Mouse (Mus musculus): ENCODE measurements at regions not wholly inside any gene's neighbourhood (a gene's known extent, or its start where the extent isn't known, plus 50 kb on each side); places are given as distances from the start of the nearest gene placed in this dataset.

GRCm38 (mm10) chr4:32074399-32075296 is 110.8 kb downstream of the Map3k7 start:
- peak in 1 of 2 experiments; percentile 12 for DNase-seq (ENCODE audit: low spot score in 2 of 2)

- no peak for DNase-seq (ENCODE audit: low spot score in 2 of 2)
Measured at GRCm38 (mm10) chr4:32076391-32076925, 112.6 kb downstream of the Map3k7 start.

- no peak for DNase-seq (ENCODE audit: low spot score in 2 of 2)
Measured at GRCm38 (mm10) chr4:32083456-32083855, 119.6 kb downstream of the Map3k7 start.

DNA sequence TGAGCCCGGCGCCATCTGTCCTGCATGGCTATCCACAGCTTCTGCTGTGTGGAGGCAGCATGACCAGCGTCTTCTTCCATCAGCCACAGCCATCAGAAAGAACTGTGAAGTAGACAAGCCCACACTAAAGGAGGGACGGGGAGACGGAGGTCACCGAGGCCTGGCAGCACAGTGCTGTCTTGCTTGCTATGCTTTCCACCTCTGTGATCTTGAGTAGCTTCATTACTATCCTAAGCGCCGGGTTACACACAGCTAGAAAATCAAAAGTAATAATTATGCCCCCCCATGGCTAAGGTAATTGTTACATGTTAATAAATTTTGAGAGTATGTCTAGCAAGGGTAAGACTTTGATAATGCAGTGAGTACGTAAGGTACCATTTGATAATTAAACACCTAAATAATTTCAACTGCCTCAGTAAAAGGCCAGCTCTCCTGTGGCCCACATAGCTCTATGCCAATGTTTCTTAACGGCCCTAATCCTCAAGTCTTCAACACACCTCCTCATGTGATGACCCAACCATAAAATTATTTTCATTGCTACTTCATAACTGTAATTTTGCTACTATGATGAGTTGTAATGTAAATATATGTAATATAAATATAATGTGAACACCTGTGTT is 120.5 kb downstream of the Map3k7 start:
- no peak for DNase-seq (ENCODE audit: low spot score in 2 of 2)

GRCm38 (mm10) chr4:32085040-32085439 is 121.1 kb downstream of the Map3k7 start:
- no peak for DNase-seq (ENCODE audit: low spot score in 2 of 2)

- DNase-seq (ENCODE audit: low spot score in 2 of 2) = no peak
Measured at GRCm38 (mm10) chr4:32091086-32091485, 127.2 kb downstream of the Map3k7 start.

- no peak for DNase-seq (ENCODE audit: low spot score in 2 of 2)
Measured at GRCm38 (mm10) chr4:32092320-32093041, 128.6 kb downstream of the Map3k7 start.

GRCm38 (mm10) chr4:32098233-32098632 is 134.3 kb downstream of the Map3k7 start:
- no peak for DNase-seq (ENCODE audit: low spot score in 2 of 2)

- peak in 1 of 2 experiments; percentile 25 for DNase-seq (ENCODE audit: low spot score in 2 of 2)
Measured at GRCm38 (mm10) chr4:32101002-32101401, 137.1 kb downstream of the Map3k7 start.

GRCm38 (mm10) chr4:32106664-32107171 is 131.9 kb upstream of the Bach2 start:
- DNase-seq (ENCODE audit: low spot score in 2 of 2) = no peak

DNA sequence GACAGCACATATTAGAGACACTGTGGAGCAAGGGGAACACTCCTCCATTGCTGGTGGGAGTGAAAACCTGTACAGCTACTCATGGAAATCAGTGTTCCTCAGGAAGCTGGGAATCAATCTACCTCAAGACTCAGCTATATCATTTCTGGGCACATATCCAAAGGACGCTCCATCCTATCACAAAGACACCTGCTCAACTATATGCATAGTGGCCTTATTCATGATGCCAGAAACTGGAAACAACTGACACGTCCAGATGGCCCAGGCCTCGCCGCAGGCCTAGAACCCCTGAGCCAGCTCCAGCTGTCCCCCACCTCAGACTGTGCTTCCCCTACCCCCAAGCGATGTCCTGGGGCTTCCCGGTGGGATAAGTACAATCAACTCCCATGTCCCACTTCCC is 116.3 kb upstream of the Bach2 start:
- DNase-seq (ENCODE audit: low spot score in 2 of 2) = no peak

- peak; percentile 77 to 93 for DNase-seq (ENCODE audit: low spot score in 2 of 2)
Measured at GRCm38 (mm10) chr4:32126828-32127227, 111.8 kb upstream of the Bach2 start.

DNA sequence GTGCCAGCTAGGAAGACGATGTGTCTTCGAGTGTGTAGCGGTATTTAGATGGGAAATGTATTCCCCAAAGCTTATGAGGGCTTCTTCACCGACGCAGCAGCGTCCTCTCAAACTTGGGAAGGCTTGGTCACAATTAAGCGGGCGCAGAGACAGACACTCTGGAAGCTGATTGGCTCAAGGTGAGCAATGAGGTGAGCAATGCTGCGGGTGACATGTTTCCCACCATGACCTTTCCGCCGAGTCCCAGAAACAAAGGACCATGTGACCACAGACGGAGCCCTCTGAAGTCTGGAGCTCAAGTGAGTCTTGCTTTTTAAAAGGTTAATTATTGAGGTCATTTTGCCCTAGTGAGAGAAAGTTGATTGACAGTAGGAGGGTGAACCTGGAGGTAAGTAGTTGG is 108.0 kb upstream of the Bach2 start:
- no peak for DNase-seq (ENCODE audit: low spot score in 2 of 2)

DNA sequence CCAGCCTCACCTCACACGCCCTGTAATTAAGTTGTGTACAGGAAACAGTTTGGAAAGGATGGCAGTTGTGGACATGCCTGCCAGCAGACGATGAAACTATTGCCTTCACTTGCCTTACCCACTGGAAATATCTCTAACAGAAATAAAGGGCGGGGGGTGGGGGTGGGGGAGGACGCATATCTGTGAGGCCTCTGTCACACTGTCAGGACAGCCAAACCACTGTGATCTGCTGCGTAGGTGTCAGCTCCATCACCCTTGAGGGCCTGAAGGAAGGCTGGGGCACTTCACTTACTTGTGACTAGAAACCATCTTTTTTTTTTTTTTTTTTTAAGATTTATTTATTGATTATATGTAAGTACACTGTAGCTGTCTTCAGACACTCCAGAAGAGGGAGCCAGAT is 106.8 kb upstream of the Bach2 start:
- peak in 1 of 2 experiments; percentile 58 for DNase-seq (ENCODE audit: low spot score in 2 of 2)

DNA sequence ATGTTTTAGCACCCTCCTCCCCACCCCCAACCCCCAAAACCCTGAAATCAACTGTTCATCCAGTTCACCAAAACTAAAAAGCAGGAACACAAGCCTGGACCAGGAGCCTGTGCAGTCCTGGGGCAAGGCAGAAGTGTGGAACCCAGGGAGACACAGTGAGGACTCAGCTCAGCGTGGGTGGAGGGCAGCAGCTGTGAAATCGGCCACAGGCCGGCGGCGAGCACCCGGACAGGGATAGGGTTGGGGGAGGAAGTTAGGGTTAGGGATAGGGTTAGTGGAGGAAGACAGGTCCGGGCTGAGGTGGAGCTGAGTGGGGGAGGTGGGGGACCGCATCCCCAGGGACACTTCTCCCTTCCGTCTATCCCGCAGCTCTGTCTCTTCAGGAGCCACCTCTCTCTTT is 102.5 kb upstream of the Bach2 start:
- DNase-seq (ENCODE audit: low spot score in 2 of 2) = no peak

- no peak for DNase-seq (ENCODE audit: low spot score in 2 of 2)
Measured at GRCm38 (mm10) chr4:32137243-32137642, 101.4 kb upstream of the Bach2 start.

DNA sequence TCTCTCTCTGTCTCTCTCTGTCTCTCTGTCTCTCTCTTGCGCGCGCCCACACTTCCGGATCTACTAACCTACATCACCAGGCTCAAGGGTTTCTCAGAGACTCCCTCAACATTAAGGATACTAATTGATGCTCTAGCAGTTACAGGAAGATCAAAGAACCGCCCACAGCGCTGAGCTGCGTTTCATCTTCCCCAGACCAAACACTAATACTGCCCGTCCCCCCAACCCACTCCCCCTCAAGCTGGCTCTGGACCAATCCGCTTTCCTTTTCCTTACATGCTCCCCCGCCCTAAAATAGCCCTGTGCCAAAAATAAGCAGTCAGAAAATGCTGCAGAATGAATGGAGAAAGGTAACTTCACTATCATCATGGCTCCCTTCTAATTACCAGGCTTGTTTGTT is 100.6 kb upstream of the Bach2 start:
- DNase-seq (ENCODE audit: low spot score in 2 of 2) = no peak

- DNase-seq (ENCODE audit: low spot score in 2 of 2) = peak; percentile 66 to 85
Measured at GRCm38 (mm10) chr4:32139586-32139985, 99.0 kb upstream of the Bach2 start.

GRCm38 (mm10) chr4:32140068-32140467 is 98.5 kb upstream of the Bach2 start:
- DNase-seq (ENCODE audit: low spot score in 2 of 2) = peak; percentile 51 to 68

DNA sequence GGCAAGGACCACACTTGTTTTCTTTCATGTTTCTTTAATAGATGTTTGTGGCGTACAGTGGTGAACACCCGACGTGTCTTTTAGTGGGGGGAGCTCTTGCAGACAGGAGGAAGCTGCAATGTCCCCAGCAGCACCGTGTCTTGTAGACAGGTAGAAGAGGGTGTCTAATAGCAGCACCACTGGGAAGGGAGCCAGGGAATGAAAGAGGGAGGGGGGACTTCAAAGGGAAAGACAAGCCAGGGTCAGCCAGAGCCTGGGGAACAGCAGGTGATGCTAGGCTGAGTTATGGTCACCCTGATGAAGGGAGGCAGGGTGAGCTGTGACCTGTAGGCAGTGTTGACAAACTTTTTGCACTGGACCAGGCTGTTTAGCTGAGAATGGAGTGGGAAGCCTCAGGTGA is 96.4 kb upstream of the Bach2 start:
- DNase-seq (ENCODE audit: low spot score in 2 of 2) = no peak

GRCm38 (mm10) chr4:32147146-32147545 is 91.5 kb upstream of the Bach2 start:
- no peak for DNase-seq (ENCODE audit: low spot score in 2 of 2)

- peak; percentile 68 to 76 for DNase-seq (ENCODE audit: low spot score in 2 of 2)
Measured at GRCm38 (mm10) chr4:32148597-32148996, 90.0 kb upstream of the Bach2 start.

Data from natural killer cell, adult 2 months (primary cell).